Mouse (Mus musculus): ENCODE measurements at regions not wholly inside any gene's neighbourhood (a gene's known extent, or its start where the extent isn't known, plus 50 kb on each side); places are given as distances from the start of the nearest gene placed in this dataset.

DNA sequence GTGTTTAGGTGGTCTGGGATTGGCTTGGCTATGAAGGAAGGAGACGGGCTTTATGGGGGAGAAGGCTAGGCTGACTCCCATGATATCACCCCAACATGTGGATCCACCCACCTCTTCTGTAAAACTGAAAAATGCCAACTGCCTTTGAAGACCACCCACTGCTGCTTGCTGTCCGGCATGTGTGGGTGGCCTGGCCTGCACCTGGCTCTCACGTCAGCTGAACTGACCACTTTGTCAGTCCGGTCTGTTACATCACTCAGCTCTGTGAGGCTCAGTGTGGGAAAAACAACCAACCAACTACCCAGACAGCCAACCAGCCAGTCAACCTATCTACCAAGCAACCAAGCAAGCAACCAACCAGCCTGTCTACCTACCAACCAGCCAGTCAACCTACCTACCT is 305.5 kb downstream of the Tbc1d1 start:
- no peak for DNase-seq (ENCODE audit: low spot score in 2 of 2)

DNA sequence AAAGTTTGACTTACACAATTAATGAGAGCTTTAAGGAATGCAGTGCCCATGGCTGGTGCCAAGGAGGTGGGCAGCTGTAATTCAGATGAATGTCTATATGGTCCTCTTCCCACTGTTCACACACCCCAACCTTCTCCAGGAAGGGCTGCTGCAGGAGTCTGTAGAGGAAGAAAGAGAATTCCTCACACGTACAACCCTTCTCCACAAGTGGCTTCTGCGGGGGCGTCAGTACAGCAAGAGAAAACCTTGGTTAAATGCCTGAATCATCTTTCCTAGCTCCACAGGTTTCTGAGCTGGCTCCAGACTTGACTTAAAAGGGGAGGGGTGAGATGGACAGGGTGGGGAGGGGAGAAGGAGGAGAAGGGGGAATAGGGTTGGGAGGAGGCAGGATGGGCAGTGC is 306.3 kb downstream of the Tbc1d1 start:
- no peak for DNase-seq (ENCODE audit: low spot score in 2 of 2)

DNA sequence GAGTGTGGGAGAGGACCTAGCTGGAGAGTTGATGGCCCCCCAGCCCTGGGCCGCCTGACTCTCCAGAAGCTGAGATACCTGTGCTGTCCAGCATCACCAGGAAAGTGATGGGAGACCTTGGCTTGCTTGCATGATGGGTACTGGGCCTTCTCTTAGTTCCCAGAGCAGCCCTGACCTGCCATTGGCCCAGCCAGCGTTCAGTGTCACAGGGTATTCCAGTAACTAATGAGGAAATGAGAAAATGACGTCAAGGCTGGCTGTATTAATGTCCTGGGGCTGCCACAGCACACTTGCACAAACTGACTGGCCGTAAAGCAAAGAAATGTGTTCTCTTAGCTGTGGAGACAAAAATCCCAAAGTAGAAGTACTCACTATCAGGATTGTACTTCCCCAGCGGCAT is 307.5 kb downstream of the Tbc1d1 start:
- no peak for DNase-seq (ENCODE audit: low spot score in 2 of 2)

DNA sequence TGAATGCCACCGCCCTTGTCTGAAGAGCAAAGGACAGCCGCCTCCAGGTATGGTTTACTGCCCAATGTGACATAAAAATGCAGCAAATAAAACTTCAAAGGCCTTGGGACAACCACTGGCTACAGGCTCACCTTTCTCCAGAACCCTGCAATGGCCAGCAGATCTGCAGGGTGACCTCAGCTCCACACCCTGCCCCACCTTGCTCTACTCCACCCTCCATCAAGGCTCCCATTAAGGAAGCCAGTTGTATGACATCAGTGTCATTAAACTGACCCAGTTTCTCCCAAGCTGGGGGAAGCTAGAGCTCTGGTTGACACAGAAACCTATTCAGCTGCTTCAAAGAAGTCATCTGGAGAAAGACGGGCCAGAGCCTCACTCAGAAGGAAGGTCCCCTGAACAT is 310.2 kb downstream of the Tbc1d1 start:
- DNase-seq (ENCODE audit: low spot score in 2 of 2): no peak

DNA sequence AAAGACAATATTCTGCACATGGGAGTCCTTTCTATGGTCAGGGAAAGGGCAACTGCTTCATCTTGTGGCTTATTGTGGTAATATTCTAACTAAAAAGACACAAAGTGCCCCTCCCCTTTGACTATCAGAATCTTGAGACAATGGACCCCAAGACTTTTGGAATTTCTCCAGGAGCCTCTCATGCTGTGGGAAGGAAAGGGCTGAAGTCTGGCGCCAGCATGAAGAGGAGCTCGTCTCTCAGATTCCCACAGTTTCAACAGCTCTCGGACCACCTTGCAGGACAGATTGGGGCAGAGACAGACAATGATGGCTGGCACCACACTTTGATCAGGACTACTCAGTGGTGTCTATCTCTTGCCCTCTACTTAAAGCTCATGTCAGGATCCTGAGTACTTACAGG is 311.8 kb downstream of the Tbc1d1 start:
- DNase-seq (ENCODE audit: low spot score in 2 of 2): no peak

DNA sequence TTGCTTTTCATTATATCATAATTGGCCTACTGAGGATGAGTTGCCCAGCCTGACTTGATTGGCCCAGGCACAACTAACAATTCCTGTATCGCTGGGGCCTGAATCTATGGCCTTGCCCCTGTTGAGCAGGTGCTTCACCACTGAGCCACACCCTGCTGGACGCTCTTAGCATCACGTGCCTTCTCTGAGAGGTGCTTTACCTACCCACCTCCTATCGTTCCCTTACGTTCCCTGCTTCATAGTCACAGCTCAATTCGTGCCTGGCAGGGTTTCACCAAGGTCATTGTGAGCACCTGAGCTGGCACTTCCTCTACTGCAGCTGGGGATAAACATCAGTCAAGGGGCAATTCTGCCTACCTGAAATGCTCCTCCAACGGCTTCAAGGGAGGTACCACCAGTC is 312.2 kb downstream of the Tbc1d1 start:
- no peak for DNase-seq (ENCODE audit: low spot score in 2 of 2)

DNA sequence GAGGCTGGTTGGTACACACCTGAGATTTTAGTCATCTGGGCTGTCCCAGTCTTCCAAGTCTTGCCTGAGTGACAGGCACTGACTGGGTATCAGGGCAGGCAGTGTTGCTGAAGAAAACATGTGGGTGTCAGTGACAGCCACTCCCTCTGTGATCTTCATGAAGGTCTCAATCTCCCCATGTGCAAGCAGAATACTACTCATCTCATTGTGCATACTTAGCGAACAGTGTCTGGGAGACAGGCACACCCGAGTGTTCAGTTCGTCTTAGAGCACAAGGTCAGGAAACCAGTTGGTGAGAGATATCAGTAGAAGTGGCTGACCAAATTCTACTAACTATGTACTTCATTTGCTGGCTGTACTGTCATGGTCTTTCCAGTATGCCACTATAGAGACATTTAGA is 315.9 kb downstream of the Tbc1d1 start:
- DNase-seq (ENCODE audit: low spot score in 2 of 2): no peak

DNA sequence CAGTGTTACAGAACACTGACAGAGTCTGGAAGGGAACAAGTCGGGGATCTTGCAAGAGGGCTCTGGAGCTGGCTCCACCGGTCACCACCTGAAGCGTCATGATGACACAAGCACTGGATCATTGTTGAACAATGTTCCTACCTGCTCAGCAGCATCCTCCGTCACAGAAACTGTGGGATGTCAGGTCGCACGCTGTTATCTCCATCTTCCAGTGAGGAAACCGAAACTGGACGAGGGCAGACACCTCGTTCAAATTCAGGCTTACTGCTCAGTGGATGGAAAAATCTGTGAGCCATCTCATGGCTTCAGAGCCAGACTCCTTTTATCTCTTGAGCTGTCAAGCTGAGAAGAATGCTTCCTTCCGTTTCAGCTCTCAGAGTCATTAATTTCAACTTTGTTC is 316.3 kb downstream of the Tbc1d1 start:
- DNase-seq (ENCODE audit: low spot score in 2 of 2): no peak

DNA sequence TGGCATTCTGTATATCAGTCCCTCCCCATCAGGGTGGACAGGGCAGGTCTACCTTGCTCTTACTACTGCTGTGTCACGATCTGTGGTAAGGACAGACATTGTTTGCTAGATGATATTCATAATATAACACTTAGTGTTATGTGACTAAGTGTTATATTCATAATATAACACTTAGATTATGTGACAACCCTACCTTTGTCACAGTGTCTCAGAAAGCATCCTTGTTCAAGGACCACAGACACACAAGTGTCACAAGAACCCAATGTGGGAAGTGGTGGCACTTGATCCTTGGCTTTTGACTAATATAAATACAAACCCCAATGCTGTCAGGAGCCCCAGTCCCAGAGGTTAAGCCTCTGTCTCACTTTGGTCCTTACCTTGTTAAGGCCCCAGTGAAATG is 318.8 kb downstream of the Tbc1d1 start:
- DNase-seq (ENCODE audit: low spot score in 2 of 2): no peak

DNA sequence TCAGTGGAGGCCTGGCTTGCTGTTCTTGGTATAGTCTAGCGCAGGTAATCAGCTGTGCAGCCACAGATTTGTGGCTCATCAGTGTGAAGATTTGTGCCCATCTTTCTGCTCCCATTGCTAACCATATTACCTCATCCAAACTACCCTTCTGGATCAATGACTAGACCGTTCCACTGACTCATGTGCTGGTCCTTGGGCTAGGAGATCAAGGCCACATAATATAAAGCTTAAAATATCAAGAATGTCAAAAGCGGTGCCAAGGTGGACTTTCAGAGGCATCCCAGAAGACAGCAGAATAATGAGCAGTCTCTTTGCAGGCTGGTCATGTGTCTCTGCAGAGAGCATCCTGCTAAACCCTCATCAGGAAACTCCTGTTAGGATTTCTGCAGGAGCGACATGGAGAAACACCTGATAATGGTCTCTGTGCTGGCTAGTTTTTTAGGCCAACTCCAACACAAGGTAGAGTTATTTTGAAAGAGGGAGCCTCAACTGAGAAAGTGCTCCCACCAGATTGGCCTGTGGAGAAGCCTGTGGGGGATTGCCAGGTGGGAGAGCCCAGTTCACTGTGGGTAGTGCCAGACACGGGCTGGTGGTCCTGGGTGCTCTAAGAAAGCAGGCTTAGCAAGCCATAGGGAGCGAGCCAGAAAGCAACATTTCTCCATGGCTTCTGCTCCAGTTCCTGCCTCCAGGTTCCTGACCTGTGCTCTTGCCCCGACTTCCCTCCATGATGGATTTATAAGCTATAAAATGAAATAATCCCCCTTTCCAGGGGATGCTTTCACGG is 319.8 kb downstream of the Tbc1d1 start:
- DNase-seq (ENCODE audit: low spot score in 2 of 2): no peak

DNA sequence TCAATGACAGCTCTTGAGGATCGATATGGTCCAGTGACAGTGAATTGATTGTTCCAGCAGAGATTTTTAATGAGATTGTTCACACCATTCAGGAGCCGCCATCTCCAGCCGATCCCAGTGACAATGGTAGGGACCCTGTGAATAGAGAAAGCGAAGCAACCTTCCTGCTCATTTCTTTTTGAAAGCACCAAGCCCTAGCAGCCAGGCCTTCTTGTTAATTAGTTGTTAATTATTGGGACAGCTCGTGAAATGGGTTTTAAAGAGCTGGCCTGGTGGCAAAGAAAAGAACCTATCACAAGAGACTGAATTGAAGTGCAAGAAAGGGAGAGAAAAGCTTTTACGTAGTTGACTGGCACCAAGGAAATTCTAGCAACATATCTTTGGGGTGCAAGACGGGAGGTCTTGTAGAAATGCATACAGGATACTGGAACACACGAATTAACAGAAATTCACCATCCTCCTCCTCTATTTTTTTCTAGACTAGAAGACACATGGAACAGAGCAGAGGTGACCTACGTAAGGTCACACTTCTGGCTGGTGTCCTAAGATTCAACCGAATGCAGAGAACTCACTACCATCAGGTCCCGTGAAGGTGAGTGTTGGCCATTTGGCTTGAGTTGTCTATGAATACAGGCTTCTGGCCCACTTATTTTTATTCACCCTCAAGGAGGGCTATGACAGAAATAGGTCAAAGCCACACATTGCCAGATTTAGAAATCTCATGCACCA is 320.7 kb downstream of the Tbc1d1 start:
- DNase-seq (ENCODE audit: low spot score in 2 of 2): no peak

DNA sequence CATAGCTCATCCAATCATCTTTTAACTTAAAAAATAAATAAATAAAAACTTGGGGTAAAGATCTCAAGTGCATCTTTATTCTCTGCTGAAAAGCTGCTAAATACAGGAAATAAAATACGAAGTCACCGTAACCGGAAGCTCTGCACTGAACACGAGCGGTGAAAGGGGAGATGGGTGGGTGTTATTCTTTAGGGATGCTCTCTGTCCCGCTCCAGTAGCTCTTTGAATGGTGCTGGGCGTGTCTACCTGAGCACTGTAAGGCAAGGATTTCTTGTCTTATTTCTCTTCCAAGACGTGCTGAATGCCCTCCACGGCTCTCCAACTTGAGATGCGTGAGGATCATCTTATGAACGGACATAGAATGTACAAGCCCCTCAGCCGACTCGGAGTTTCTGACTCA is 322.0 kb downstream of the Tbc1d1 start:
- no peak for DNase-seq (ENCODE audit: low spot score in 2 of 2)

DNA sequence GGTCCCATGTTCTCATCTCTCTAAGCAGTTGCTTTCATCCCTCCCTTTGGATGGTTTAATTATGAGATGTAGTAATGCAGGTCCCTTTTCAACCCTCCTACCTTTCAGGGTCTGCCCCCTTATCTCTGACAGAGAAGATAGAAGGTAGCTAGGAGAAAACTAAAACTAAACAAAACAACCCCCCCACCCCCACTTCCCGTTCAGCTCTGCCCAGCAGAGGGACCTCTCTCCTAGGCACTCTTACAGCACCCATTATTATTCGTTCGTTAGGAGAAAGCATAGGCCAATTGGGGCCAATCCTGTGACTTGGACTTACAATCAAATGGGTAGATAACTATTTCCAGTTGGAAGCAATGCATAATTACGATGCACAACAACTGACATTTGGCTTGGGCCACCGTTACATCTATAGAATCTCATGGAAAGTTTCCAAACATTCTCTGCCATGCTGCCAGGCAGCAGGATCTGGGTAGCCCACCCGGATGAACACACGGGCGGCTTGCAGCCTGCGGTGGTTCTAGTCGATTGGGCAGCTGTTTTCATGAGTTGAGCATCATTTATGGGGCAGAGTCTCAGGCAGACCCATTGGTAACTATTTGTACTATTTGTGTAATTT is 322.6 kb downstream of the Tbc1d1 start:
- no peak for DNase-seq (ENCODE audit: low spot score in 2 of 2)

DNA sequence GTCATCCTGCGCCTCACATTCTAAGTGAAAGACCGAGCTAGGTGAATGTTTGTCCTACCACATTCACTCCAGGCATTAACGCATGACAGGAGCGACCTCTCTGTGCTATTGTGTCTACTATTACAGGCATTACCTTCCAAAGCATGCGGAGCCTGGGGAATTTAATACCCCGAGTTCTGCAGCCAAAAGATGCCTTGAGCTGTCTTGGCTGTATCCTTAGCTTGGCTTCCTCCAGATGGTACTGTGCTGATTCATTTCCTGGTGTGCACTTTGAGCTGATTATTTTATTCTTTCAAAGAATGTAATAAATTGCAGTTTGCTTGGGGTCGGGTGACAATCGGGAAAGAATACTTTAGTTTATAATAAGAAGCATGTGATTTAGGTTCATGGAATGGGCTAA is 323.2 kb downstream of the Tbc1d1 start:
- no peak for DNase-seq (ENCODE audit: low spot score in 2 of 2)

DNA sequence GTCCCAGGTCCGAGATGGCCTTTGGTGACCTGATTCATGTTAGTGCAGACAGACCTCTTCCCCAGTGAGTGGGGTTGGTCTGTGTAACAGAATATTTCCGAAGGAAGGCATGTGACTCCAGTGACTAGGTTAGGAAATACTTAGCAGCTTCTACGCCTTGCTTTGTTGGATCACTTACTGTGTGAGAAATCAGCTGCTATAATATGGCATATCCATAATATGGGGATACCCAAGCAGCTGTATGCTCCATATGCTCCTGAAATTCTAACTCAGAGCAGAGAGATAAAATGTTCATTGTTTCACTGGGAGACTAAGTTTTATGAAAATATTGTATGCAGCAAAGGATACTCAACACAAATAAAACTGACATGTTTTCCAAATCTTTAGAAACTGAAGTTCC is 318.1 kb upstream of the Klf3 start:
- no peak for DNase-seq (ENCODE audit: low spot score in 2 of 2)

DNA sequence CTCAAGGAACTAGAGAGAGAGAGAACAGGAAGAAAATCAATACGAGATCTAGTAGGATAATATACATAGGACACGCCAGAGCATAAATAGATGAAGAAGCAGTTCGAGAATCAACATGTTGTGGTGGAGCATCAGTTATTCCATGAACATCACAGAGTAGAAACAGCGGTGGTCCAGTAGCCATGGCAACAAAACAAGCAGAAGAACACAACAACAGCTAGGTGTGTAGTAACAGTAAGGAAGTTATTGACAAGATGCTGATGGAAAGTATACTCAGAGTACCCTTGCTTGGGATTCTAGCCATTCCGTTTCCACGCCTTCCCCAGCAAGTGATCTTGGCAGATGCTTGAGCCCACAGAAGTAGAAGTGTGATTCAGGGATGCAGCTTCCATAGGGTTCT is 317.3 kb upstream of the Klf3 start:
- DNase-seq (ENCODE audit: low spot score in 2 of 2): no peak

DNA sequence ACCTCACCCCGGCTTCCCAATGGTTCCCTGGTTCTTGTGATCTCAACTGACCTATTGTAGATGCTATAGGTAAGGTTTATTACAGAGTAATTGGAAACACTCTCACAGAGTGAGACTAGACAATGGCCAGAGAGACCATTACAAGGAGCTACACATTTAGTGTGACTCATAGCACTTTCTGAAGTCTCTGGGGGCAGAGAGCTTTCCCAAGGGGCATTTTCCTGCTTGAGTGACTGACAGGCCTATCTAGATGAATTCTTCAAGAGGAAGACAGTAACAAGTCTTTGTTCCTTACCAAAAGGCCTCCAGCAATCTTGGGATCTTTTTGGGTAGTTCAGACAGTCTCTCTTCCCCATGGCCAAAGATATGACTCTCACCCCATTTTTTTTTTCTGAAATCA is 316.4 kb upstream of the Klf3 start:
- DNase-seq (ENCODE audit: low spot score in 2 of 2): no peak

DNA sequence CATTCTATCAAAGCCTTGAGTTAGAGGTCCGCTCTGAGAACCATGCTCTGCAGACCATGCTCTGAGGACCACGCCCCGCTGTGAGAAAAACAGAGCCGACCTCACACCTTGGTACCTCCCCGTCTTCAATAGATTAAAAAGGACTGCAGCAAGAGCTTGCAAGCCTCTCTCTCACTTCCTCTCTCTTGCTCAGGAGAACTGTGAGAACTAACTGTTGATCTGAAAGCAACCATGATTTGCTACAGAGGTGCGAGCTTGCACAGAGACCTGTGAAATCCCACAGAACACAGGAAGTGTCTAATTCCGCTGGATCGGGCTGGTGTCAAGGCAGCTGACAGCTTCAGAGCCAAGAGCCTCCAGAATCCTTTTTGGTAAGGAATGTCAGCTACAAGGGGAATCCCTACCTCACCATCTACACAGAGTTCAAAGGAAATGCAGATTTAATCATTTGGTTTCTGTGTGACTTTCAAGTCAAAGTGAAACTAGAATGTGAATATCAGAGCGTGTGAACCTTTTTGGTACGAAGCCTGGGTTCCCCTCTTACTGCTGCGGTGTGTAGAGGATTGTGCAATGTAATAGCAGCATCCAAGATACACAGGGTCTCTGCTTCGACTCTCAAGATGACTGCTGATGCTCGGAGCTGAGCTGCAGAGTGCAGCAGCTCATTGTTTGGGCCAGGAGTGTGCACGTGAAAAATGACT is 315.3 kb upstream of the Klf3 start:
- no peak for DNase-seq (ENCODE audit: low spot score in 2 of 2)

DNA sequence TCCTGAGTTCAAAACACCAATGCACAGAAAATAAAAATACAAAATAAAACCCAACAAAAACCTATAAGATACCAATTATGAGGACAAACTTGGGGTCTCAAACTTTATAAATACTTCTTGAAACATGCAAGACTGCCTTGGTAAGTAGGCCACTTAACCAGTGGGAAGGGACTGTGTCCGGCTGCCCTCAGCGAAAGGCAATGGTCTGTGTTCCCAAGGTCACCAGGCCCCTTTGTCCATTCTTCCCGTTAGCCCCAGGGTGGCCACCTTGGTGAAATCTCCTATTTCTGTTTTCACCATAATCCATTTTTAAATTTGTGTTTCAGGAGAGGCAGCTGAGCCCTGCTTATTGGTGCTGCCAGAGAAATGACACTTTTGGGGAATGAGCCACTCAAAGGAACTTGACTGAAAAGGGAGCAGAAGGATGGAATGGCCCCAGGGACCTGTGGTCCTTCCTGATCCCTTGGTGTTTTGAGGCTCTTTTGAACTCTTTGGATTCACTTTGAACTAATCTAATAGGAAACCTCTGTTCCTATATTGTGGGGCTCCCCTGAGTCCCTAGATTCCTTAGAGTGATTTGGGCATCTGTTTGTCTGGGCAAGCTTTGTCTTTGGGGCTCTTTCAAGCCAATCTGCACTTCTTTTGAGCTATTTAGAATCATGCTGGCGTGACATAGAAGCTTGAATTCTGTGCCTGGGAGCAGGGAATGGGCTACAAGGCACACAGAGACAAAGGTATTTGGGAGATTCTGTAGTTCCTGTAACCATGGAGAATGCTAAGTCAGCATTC is 313.3 kb upstream of the Klf3 start:
- no peak for DNase-seq (ENCODE audit: low spot score in 2 of 2)

DNA sequence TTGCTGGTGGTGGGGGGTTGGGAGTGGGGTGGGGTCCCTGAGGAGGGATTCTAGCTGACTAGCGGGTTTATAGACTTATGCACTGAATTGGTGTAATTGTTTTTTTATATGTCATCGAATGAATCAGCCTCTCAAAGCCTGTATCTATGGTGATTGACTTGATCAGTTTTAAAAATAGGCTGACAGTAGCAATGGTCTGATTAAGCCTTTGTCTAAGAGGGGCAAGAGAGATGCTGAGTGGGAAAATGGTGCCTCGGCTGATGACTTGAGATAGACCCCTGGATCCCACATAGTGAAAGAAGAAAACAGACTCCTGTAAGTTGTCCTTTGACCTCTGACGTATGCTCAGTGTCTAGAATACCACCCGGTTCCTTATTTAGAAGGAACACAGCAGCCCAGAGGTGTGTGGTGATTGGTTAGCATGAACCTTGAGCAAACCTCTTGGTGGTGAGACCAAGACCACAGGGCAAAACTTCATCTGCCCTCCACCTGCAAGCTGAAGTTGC is 312.7 kb upstream of the Klf3 start:
- DNase-seq (ENCODE audit: low spot score in 2 of 2): no peak

DNA sequence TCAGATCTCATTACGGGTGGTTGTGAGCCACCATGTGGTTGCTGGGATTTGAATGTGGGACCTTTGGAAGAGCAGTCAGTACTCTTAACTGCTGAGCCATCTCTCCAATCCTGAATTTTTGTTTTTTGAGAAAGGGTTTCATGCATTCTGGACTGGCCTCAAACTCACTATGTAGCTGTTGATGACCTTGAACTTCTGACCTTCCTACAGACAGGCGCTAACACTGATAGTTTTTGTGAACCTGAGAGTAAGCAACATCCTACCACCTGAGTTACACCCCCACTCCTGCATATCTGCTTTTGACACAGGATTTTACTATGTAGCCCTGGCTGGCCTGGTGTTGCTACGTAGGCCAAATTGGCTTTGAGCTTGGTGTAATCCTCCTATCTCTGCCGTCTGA is 308.8 kb upstream of the Klf3 start:
- no peak for DNase-seq (ENCODE audit: low spot score in 2 of 2)
